Mouse (Mus musculus): ENCODE data around the gene Atp6v0c. TPM values are rescaled to one million over a fixed set of nuclear protein-coding genes. Genes with fewer than 3 reads are reported as not detected.

The Atp6v0c gene
- total RNA-seq, 1 experiment: 129 TPM

DNA sequence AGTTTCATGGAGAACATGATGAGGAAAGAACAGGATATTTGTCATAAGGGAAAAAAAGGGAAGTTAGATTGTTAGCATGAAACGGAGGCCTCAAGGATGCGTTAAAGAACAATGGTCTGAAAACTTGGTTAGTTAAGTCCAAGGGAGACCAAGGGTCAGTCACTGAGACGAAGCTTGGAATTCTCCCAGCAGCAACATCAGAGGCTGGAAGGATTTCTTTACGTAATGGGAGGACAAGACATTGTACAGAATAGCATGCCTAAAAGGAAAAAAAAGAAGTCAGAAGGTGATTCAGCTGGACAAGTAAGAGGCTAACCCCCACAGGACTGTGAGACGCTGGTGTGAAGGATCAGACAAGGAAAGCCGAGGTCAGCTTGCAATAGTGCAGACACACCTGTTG lies 2.4 kb downstream of the Atp6v0c start:
- in situ Hi-C loops (cut with MboI; ENCODE audit: low sequenced_read_pairs in 2 of 2, unreplicated experiment in 2 of 2): no loop called here
- TF ChIP-seq CHD2 (IDR thresholded peaks at IDR 0.05; ENCODE audit: low read depth, low read length) (no peak), ZC3H11A (IDR thresholded peaks at IDR 0.05; ENCODE audit: borderline replicate concordance, low read depth, low read length) (no peak), MAFK (IDR thresholded peaks at IDR 0.05; ENCODE audit: insufficient read depth, low read depth, low read length) (no peak), ZNF384 (IDR thresholded peaks at IDR 0.05; ENCODE audit: low read depth, low read length) (no peak), HCFC1 (IDR thresholded peaks at IDR 0.05; ENCODE audit: borderline replicate concordance, insufficient read depth, low read length) (no peak)
- no peaks in the 10 kb centered on the region for H3K9me3 ChIP-seq (ENCODE audit: control insufficient read depth, insufficient read depth, low read depth, low read length)
- no peak overlapping the region for H3K27ac ChIP-seq (ENCODE audit: insufficient read depth, low read depth, low read length, poor library complexity, severe bottlenecking)
- no peak overlapping the region for H3K4me3 ChIP-seq (ENCODE audit: insufficient read depth in 1 of 2, low read depth in 1 of 2, low read length in 2 of 2, poor library complexity in 1 of 2, severe bottlenecking in 1 of 2)
- H3K4me1 ChIP-seq (ENCODE audit: control insufficient read depth in 2 of 2, insufficient read depth in 2 of 2, low read length in 2 of 2, poor library complexity in 1 of 2): peaks cover 8 to 19% of the 10 kb centered on the region in 2 experiments; a peak in 3 of 4 replicates
- peaks cover 20% of the 10 kb centered on the region for H3K36me3 ChIP-seq (ENCODE audit: control insufficient read depth, insufficient read depth, low read length, poor library complexity, severe bottlenecking)
- no peak for DNase-seq (ENCODE audit: low read depth, low spot score)
- no peak overlapping the region for H3K9ac ChIP-seq (ENCODE audit: insufficient read depth, low read depth, low read length, poor library complexity, severe bottlenecking)

DNA sequence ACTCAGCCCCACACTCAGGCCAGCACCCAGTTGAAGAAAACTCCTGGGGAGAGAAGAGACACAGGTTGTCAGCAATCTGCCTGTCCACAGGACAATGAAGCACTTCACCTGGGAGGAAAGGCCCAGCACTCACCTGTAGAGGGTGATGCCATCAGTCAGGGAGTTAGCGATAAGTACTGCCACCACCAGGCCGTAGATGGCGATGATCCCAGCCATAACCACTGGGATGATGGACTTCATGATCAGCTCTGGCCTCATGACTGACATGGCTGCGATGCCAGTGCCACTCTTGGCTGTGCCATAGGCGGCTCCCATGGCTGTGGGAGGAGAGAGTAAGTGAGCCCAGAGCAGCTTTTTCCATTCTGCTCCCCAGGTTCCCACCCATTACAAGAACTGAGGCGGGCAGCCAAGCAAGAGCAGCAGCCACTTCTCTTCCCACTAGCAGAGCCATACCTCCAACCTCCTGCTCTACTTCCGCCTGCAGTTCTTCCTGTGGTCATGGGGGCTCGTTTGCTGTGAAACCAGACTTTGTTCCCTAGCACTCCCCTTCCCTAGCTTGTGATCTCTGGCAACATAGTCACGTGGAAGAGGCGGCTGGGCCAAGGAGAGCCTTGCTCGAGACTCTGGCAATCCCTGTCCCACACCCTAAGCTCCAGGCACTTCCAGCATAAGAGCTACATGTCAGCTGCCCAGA lies 4.8 kb downstream of the Atp6v0c start:
- Histone ChIP-seq H3K36me3 (ENCODE audit: control insufficient read depth, insufficient read depth, low read length, poor library complexity, severe bottlenecking) (peaks cover 20% of the 10 kb centered on the region), H3K27ac (ENCODE audit: insufficient read depth, low read depth, low read length, poor library complexity, severe bottlenecking) (peak overlapping the region; percentile 2; the same call in 1 of the 2 replicates), H3K4me1 (ENCODE audit: control insufficient read depth in 2 of 2, insufficient read depth in 2 of 2, low read length in 2 of 2, poor library complexity in 1 of 2) (peaks cover 4 to 15% of the 10 kb centered on the region in 2 experiments; a peak in 2 of 4 replicates), H3K4me3 (ENCODE audit: insufficient read depth in 1 of 2, low read depth in 1 of 2, low read length in 2 of 2, poor library complexity in 1 of 2, severe bottlenecking in 1 of 2) (peak overlapping the region in 1 of 2 experiments; percentile 9; a peak in 1 of 4 replicates), H3K9ac (ENCODE audit: insufficient read depth, low read depth, low read length, poor library complexity, severe bottlenecking) (no peak overlapping the region; the same call in 1 of the 2 replicates), H3K9me3 (ENCODE audit: control insufficient read depth, insufficient read depth, low read depth, low read length) (no peaks in the 10 kb centered on the region)
- DNase-seq (ENCODE audit: low read depth, low spot score): no peak
- in situ Hi-C loops (cut with MboI; ENCODE audit: low sequenced_read_pairs in 2 of 2, unreplicated experiment in 2 of 2): no loop called here
- no peak for TF ChIP-seq CHD2 (IDR thresholded peaks at IDR 0.05; ENCODE audit: low read depth, low read length)
- no peak for TF ChIP-seq MAFK (IDR thresholded peaks at IDR 0.05; ENCODE audit: insufficient read depth, low read depth, low read length)
- no peak for TF ChIP-seq HCFC1 (IDR thresholded peaks at IDR 0.05; ENCODE audit: borderline replicate concordance, insufficient read depth, low read length)
- TF ChIP-seq ZC3H11A (IDR thresholded peaks at IDR 0.05; ENCODE audit: borderline replicate concordance, low read depth, low read length): no peak
- TF ChIP-seq ZNF384 (IDR thresholded peaks at IDR 0.05; ENCODE audit: low read depth, low read length): no peak

DNA sequence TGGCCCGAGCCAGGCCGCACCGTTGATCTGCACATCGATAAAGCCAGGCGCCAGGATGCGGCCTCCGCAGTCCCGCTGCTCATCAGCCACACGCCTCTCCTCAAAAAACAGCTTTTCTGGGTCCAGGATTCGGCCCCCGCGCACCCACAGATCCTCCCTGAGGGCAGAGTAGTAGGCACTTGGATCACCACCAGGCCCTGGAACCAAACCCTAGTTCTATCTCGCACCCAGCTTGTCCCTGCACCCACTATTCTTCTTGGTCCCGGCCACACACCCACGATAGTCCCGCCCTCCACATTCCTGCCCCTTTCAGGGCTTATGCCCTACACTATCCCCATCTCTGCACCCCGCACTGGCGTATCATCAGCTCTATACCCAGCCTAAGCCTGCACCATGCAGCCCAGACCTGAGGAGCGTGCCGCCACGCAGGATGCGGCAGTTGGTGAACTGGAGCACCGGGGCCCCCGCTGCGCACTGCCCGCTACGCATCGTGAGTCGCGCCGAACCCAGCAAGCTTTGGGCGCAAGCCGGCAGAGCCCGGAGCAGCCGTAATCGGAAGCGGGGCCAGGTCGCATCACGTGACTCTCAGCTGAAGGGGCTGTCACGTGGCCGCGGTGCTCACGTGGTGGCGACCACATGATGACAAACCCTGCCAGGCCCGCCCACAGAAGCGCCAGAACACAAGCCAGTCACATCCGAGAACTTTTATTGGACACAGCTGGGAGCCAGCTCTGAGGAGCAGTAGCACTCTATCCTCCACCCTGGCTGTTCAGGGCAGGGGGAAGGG lies 6.1 kb downstream of the Atp6v0c start, which contains the start of gene Amdhd2:
Gene Amdhd2, minus strand, starts transcription at position 591 of the 787 bp plus-strand sequence.
- Histone ChIP-seq H3K36me3 (ENCODE audit: control insufficient read depth, insufficient read depth, low read length, poor library complexity, severe bottlenecking) (peaks cover 20% of the 10 kb centered on the region), H3K9ac (ENCODE audit: insufficient read depth, low read depth, low read length, poor library complexity, severe bottlenecking) (peak within 1 kb of the TSS; percentile 86), H3K4me3 (ENCODE audit: insufficient read depth in 1 of 2, low read depth in 1 of 2, low read length in 2 of 2, poor library complexity in 1 of 2, severe bottlenecking in 1 of 2) (peak within 1 kb of the TSS; percentile 82 to 88), H3K9me3 (ENCODE audit: control insufficient read depth, insufficient read depth, low read depth, low read length) (no peaks in the 10 kb centered on the region), H3K4me1 (ENCODE audit: control insufficient read depth in 2 of 2, insufficient read depth in 2 of 2, low read length in 2 of 2, poor library complexity in 1 of 2) (peaks cover 4 to 19% of the 10 kb centered on the region in 2 experiments; a peak in 3 of 4 replicates), H3K27ac (ENCODE audit: insufficient read depth, low read depth, low read length, poor library complexity, severe bottlenecking) (peak within 1 kb of the TSS; percentile 45)
- peak; percentile 94 for DNase-seq (ENCODE audit: low read depth, low spot score)
- in situ Hi-C loops (cut with MboI; ENCODE audit: low sequenced_read_pairs in 2 of 2, unreplicated experiment in 2 of 2): no loop called here
- TF ChIP-seq ZNF384 (IDR thresholded peaks at IDR 0.05; ENCODE audit: low read depth, low read length): no peak
- peak; percentile 76; the same call in 1 of the 2 replicates for TF ChIP-seq HCFC1 (IDR thresholded peaks at IDR 0.05; ENCODE audit: borderline replicate concordance, insufficient read depth, low read length)

DNA sequence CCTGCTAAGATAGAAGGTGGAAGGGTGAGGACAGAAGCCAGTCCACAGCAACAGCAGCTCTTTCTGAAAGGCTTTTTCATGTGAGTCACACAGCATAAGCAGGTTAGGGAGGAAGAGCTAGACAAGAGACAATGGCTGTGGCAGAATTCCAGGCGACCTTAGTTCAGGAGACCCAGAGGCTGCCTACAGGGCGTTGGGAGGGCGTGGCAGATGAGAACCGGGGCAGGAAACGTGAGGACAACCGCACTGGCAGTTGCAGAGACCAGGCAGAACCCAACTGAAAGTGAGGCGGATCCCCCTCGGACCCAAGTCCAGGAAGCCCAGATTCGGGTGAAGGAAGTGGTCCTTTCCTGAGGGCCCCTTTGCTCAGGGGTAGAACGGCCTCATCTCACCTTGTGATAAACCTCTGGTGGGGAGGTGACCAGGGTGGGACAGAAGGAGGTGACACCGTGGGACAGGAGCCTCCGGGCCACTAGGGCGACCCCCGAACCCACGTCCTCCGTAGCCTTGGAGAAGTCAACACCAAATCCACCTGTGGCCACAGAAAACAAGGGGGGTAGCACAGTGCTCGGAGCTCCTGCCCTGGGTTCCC lies 6.8 kb downstream of the Atp6v0c start:
- in situ Hi-C loops (cut with MboI; ENCODE audit: low sequenced_read_pairs in 2 of 2, unreplicated experiment in 2 of 2): no loop called here
- Histone ChIP-seq H3K4me3 (ENCODE audit: insufficient read depth in 1 of 2, low read depth in 1 of 2, low read length in 2 of 2, poor library complexity in 1 of 2, severe bottlenecking in 1 of 2) (peak overlapping the region; percentile 82 to 88), H3K4me1 (ENCODE audit: control insufficient read depth in 2 of 2, insufficient read depth in 2 of 2, low read length in 2 of 2, poor library complexity in 1 of 2) (peaks cover 3 to 17% of the 10 kb centered on the region in 2 experiments; a peak in 3 of 4 replicates), H3K9me3 (ENCODE audit: control insufficient read depth, insufficient read depth, low read depth, low read length) (no peaks in the 10 kb centered on the region), H3K27ac (ENCODE audit: insufficient read depth, low read depth, low read length, poor library complexity, severe bottlenecking) (peak overlapping the region; percentile 45), H3K9ac (ENCODE audit: insufficient read depth, low read depth, low read length, poor library complexity, severe bottlenecking) (peak overlapping the region; percentile 86), H3K36me3 (ENCODE audit: control insufficient read depth, insufficient read depth, low read length, poor library complexity, severe bottlenecking) (peaks cover 22% of the 10 kb centered on the region)
- DNase-seq (ENCODE audit: low read depth, low spot score): no peak
- TF ChIP-seq CHD2 (IDR thresholded peaks at IDR 0.05; ENCODE audit: low read depth, low read length): no peak
- TF ChIP-seq ZNF384 (IDR thresholded peaks at IDR 0.05; ENCODE audit: low read depth, low read length): no peak
- TF ChIP-seq ZC3H11A (IDR thresholded peaks at IDR 0.05; ENCODE audit: borderline replicate concordance, low read depth, low read length): no peak
- no peak for TF ChIP-seq HCFC1 (IDR thresholded peaks at IDR 0.05; ENCODE audit: borderline replicate concordance, insufficient read depth, low read length)
- no peak for TF ChIP-seq MAFK (IDR thresholded peaks at IDR 0.05; ENCODE audit: insufficient read depth, low read depth, low read length)

All from ES-E14 (cell line).